Mouse (Mus musculus) urinary bladder, postnatal 0 days (tissue): ENCODE data around the gene Gna11. TPM values are rescaled to one million over a fixed set of nuclear protein-coding genes. Genes with fewer than 3 reads are reported as not detected.

Experiments
- microRNA-seq: library from miRNA; unstranded; fragments of <30 nt; microRNA quantifications from one replicate; pipeline ENCODE4, GENCODE M21; 2016
- polyA plus RNA-seq: library from polyadenylated mRNA; unstranded; fragments of >200 nt; fragmentation: Nextera tagmentation; extraction: Ambion mirVana; gene quantifications from 2 replicates; pipeline ENCODE4 v1.2.1, GENCODE M21; 2015

Gna11 gene
- polyA plus RNA-seq = 48.8 and 49.2 TPM in 2 replicates

DNA sequence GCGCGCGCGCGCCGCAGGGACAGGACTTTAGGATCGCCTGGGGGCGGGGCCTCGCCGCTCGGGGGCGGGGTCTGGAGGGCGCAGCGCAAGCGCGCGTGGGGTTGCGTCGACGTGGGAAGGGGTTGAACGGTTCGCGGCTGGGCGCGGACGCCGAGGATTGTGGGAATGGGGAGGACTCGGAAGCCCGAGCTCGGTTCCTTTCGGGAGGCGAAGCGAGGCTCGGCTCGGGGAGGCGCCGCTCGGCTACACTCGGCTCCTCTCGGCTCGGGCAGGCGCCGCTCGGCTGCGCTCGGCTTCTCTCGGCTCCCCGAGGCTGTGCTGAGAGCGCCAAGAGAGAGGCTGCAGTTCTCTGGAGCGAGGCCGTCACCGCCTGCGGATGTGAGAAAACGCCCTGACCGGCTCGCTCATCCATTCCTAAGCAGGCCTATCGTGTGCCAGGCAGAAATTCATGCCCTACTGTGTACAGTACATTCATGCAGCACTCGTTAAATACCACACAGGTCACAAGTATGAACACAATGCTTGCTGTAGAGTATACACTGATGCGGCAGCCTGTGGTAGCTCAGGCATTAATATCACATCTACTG lies at the start of gene Gna11:
Gene Gna11 (minus strand): TSS at position 30 of the 587 bp plus-strand sequence.

DNA sequence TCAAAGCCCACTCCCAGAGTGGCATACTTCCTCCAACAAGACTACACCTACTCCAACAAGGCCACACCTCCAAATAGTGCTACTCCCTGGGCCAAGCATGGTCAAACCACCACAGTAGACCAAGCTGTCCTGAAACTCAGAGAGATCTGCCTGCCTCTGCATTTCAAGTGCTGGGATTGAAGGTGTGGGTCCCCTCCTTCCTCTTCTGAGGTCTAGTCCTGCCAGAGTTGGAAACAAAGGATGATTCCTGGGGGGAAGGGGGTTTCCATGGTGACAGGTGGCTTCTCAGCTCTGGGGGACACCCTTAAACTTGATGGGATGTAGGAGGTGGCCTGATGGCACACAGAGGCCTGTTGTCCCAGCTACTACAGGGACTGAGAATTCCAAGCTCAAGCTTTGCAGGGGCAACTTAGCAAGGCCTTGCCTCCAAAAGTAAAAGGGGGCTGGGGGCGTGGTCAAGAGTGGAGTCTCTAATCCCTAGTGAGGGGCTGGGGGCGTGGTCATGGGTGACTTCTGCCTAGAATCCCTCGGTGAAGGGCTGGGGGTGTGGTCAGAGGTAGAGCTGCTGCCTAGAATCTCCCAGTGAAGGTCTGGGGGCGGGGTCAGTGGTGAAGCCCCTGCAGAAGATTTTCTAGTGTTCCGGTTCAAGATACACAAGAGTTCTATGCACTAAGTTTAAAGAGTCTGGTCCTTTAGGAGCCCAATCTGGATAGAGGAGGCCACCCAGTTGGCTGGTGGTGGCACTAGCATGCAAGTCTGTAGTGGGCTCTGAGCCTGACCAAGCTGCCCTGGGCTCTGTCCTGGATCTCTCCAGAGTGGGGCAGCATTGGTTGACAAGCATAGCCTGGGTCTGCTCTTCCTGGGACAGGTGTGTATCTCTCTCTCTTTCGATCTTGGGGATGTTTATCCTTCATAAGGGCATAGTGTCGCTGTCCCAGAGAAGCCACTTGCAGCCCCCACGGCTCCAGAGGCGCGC lies 29.4 kb upstream of the Gna11 start, which contains the start of gene Tle2:
Gene Tle2 (plus strand): TSS at position 481 of the 976 bp plus-strand sequence.

GRCm38 (mm10) chr10:81559163-81559626 lies 14.2 kb upstream of the Gna11 start, which contains the start of gene Aes:
Gene Aes, plus strand, starts transcription at chr10:81559488.

DNA sequence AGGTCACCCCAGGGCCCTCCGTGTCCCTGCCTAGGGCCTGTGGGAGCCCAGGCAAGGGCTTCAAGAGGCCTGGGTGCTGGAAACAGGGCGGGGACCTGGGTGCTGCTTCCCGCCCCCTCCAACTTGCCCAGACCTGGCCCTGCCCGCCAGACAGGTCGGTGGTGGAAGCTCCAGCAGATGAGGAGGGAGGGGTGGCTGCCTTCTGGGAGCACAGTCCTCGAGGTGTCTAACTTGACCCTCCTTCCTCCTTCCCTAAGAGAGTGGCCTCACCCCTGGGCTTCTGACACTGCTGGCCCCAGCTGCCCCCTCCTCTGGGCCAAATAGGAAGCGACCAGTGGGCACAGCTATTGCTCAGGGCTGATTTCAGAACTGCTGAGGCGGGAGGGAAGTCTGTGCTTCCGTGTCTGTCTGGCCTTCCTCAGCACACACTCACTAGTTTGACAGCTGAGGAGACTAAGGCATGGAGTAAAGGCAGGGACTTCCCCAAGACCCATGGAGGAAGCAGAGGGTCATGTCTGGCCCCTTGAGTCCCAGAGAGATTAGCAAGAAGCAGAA lies 20.9 kb downstream of the Gna11 start, which contains the start of gene Gna15:
Gene Gna15 (minus strand): TSS at position 175 of the 555 bp plus-strand sequence.

DNA sequence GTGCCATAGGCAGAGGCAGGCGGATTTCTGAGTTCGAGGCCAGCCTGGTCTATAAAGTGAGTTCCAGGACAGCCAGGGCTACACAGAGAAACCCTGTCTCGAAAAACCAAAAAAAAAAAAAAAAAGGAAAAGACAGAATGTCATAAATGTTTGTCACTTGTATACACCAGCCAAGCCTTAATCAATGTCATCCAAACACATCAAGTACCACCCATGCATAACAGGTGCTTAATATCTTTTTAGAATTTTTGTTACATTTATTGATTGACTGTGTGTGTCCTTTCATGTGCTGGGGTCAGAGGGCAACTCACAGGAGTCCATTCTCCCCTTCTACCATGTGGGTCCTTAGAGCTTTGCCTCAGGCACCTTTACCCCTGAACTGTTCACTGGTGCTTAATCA lies 45.0 kb downstream of the Gna11 start, which contains the start of gene S1pr4:
Gene S1pr4 (minus strand): TSS at position 101 of the 400 bp plus-strand sequence.

GRCm38 (mm10) chr10:81496264-81496901 lies 48.6 kb downstream of the Gna11 start, which contains the start of gene Ncln:
Gene Ncln, minus strand, starts transcription at chr10:81496392.

DNA sequence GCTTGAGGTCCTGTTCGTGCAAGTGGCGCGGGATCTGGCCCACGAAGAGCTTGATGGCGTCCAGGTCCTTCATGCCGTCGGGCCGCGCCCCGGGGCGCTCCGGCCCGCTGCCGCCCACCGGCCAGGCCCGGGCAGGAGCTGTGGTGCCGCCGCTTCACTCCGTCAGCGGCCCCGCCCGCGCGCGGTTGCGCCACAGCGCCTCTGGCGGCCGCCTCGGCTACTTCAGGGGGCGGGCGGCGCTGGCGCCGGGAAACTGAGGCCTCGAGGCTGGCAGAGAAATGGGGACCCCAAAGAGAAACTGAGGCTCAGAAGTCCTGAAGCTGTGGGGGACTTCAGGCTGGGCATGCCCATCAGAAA lies 62.5 kb downstream of the Gna11 start, which contains the start of gene Celf5:
Gene Celf5 (minus strand): TSS at position 177 of the 357 bp plus-strand sequence.

Small RNA genes lying within 50 kb of the gene (microRNA-seq; reads per million reads assigned to microRNA genes)
- not detected for gene Gm25595

Other genes with a start within 250 kb of the Gna11 start
- 18.1 and 20.3 TPM in 2 replicates for gene Cactin, start 224.1 kb downstream of the Gna11 start, polyA plus RNA-seq
- gene Tbxa2r, start 216.5 kb downstream of the Gna11 start, polyA plus RNA-seq = 28.6 and 36.1 TPM in 2 replicates
- gene Gipc3, start 201.9 kb downstream of the Gna11 start, polyA plus RNA-seq = 0.65 and 0.87 TPM in 2 replicates
- 67.4 and 70.3 TPM in 2 replicates for gene Hmg20b, start 194.7 kb downstream of the Gna11 start, polyA plus RNA-seq
- gene Mfsd12, start 187.7 kb downstream of the Gna11 start, polyA plus RNA-seq = 12.5 and 12.6 TPM in 2 replicates
- 1.5 and 1.8 TPM in 2 replicates for gene 4930404N11Rik, start 179.4 kb downstream of the Gna11 start, polyA plus RNA-seq
- 35.5 and 38.2 TPM in 2 replicates for gene Fzr1, start 166.7 kb downstream of the Gna11 start, polyA plus RNA-seq
- 67.0 and 71.2 TPM in 2 replicates for gene Dohh, start 160.8 kb downstream of the Gna11 start, polyA plus RNA-seq
- 1.6 and 2.1 TPM in 2 replicates for gene Gm48551, start 160.7 kb downstream of the Gna11 start, polyA plus RNA-seq
- 0.42 and 0.73 TPM in 2 replicates for gene Gm48552, start 156.2 kb downstream of the Gna11 start, polyA plus RNA-seq
- gene Smim24, start 152.1 kb downstream of the Gna11 start, polyA plus RNA-seq = 1.7 and 2.0 TPM in 2 replicates
- 69.4 and 71.2 TPM in 2 replicates for gene Nfic, start 89.6 kb downstream of the Gna11 start, polyA plus RNA-seq
- 0.12 and 0.18 TPM in 2 replicates for gene Celf5, start 62.5 kb downstream of the Gna11 start, polyA plus RNA-seq
- 49.9 and 50.1 TPM in 2 replicates for gene Ncln, start 48.8 kb downstream of the Gna11 start, polyA plus RNA-seq
- gene S1pr4, start 45.1 kb downstream of the Gna11 start, polyA plus RNA-seq = 0.20 and 0.71 TPM in 2 replicates
- gene Gna15, start 21.0 kb downstream of the Gna11 start, polyA plus RNA-seq = 6.1 and 11.1 TPM in 2 replicates
- gene Aes, start 14.3 kb upstream of the Gna11 start, polyA plus RNA-seq = 437 and 457 TPM in 2 replicates
- gene Tle2, start 29.4 kb upstream of the Gna11 start, polyA plus RNA-seq = 6.6 and 7.9 TPM in 2 replicates
- 15.5 and 16.2 TPM in 2 replicates for gene Tle6, start 55.9 kb upstream of the Gna11 start, polyA plus RNA-seq
- gene BC025920, start 61.1 kb upstream of the Gna11 start, polyA plus RNA-seq = 0.18 and 0.62 TPM in 2 replicates
- 15.9 and 19.7 TPM in 2 replicates for gene Sirt6, start 82.6 kb upstream of the Gna11 start, polyA plus RNA-seq
- gene Ankrd24, start 83.3 kb upstream of the Gna11 start, polyA plus RNA-seq = 6.1 and 7.6 TPM in 2 replicates
- 1.9 and 2.8 TPM in 2 replicates for gene Gm10778, start 103.9 kb upstream of the Gna11 start, polyA plus RNA-seq
- gene Zfp433, start 159.6 kb upstream of the Gna11 start, polyA plus RNA-seq = 5.5 and 6.8 TPM in 2 replicates
- gene Gm3055, start 226.0 kb upstream of the Gna11 start, polyA plus RNA-seq = 2.2 and 2.9 TPM in 2 replicates